Mouse (Mus musculus) CH12.LX (cell line): Measurements from ENCODE around the gene Cdk13.

Experiments used
- BHLHE40 ChIP-seq: IDR thresholded peaks from 2 replicates; pipeline ENCODE4 v1.6.1; 2011; ENCODE audit warnings: mild to moderate bottlenecking, low read depth, low read length, improper control_type of control experiment
- CHD1 ChIP-seq: IDR thresholded peaks from 2 replicates; pipeline ENCODE4 v1.6.1; 2012; ENCODE audit warnings: low read depth, low read length, improper control_type of control experiment, inconsistent platforms
- CHD2 ChIP-seq: IDR thresholded peaks from 2 replicates; pipeline ENCODE4 v1.6.1; 2011; ENCODE audit warnings: low read length, improper control_type of control experiment
- CTCF ChIP-seq, 2 experiments: IDR thresholded peaks in 1 of 2; conservative IDR thresholded peaks in 1 of 2; 2 replicates each; pipeline ENCODE4 v1.5.1; 2011 to 2012; ENCODE audit warnings: low read depth in 2 of 2, low read length in 2 of 2, improper control_type of control experiment in 1 of 2, inconsistent platforms in 1 of 2, mild to moderate bottlenecking in 1 of 2, moderate library complexity in 1 of 2
- JUND ChIP-seq: conservative IDR thresholded peaks from 2 replicates; pipeline ENCODE4 v1.6.1; 2011; ENCODE audit warnings: low read depth, low read length, improper control_type of control experiment
- MAFK ChIP-seq: IDR thresholded peaks from 2 replicates; pipeline ENCODE4 v1.6.1; 2011; ENCODE audit warnings: low read length, improper control_type of control experiment; ENCODE audit not compliant: insufficient replicate concordance
- POLR2A ChIP-seq: IDR thresholded peaks from 2 replicates; pipeline ENCODE4 v1.6.1; 2011; ENCODE audit warnings: low read depth, mild to moderate bottlenecking, improper control_type of control experiment, low read length
- USF1 ChIP-seq: IDR thresholded peaks from 2 replicates; pipeline ENCODE4 v1.6.1; 2014; ENCODE audit warnings: low read depth, mild to moderate bottlenecking, inconsistent platforms, low read length, improper control_type of control experiment
- ZNF384 ChIP-seq: IDR thresholded peaks from 2 replicates; pipeline ENCODE4 v1.6.1; 2012; ENCODE audit warnings: low read depth, low read length, improper control_type of control experiment, inconsistent platforms

GRCm38 (mm10) chr13:17842756-17843155 is 37.9 kb upstream of the Cdk13 start:
- TF ChIP-seq POLR2A (no peak), ZNF384 (no peak), MAFK (no peak), CHD1 (no peak), USF1 (no peak), CTCF (conservative IDR thresholded peaks at IDR 0.05 in 1 of 2, IDR thresholded peaks at IDR 0.05 in 1 of 2; ENCODE audit: low read depth in 2 of 2, low read length in 2 of 2) (no peak), BHLHE40 (no peak), CHD2 (no peak), JUND (no peak)
